Mouse (Mus musculus): ENCODE measurements at regions not wholly inside any gene's neighbourhood (a gene's known extent, or its start where the extent isn't known, plus 50 kb on each side); places are given as distances from the start of the nearest gene placed in this dataset.
A peak's percentile ranks its signal among the peaks of the same experiment; 100 is the strongest.

DNA sequence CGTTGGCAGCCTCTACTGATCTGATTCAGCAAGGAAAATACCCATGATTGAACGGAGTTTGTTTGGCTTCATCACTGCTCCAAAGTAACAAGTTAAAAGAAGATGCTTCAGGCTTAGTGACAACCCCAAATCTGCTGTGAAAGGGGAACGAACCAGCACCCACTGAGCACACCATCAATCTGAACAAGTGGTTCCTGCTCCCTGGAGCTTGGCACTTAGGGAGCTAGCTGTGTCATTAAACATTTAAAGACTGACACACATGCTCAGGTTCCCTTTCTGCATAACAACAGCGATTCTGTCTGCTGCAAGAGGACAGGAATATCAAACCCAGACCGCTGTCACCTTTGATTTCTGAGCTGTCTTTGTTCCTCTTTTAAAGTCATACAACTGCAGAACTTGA, 141.9 kb upstream of the Meis1 start:
- no peak overlapping the region for H3K4me2 ChIP-seq
- no peak overlapping the region for H3K9ac ChIP-seq (ENCODE audit: low read length)
- H3K4me3 ChIP-seq (ENCODE audit: low read depth, low read length) = no peak overlapping the region
- no peaks in the 10 kb centered on the region for H3K27me3 ChIP-seq (ENCODE audit: control insufficient read depth, insufficient read depth, low read length)
- no peak overlapping the region for H3K27ac ChIP-seq (ENCODE audit: low read depth, low read length)
- DNase-seq (ENCODE audit: low spot score, missing footprints) (no peak), ATAC-seq (ENCODE audit: low FRiP score) (no peak)
- 47% methylated on average over 5 of the region's 5 CpGs for WGBS
- H3K36me3 ChIP-seq (ENCODE audit: control insufficient read depth, insufficient read depth, low read length) = no peaks in the 10 kb centered on the region
- no peaks in the 10 kb centered on the region for H3K4me1 ChIP-seq (ENCODE audit: control insufficient read depth, insufficient read depth, low read length)
- H3K9me3 ChIP-seq (ENCODE audit: control insufficient read depth, low read length) = no peaks in the 10 kb centered on the region

GRCm38 (mm10) chr11:19170938-19171337, 152.2 kb upstream of the Meis1 start:
- Histone ChIP-seq H3K9me3 (ENCODE audit: control insufficient read depth, low read length) (no peaks in the 10 kb centered on the region), H3K4me3 (ENCODE audit: low read depth, low read length) (no peak overlapping the region), H3K4me1 (ENCODE audit: control insufficient read depth, insufficient read depth, low read length) (no peaks in the 10 kb centered on the region), H3K27me3 (ENCODE audit: control insufficient read depth, insufficient read depth, low read length) (no peaks in the 10 kb centered on the region), H3K4me2 (no peak overlapping the region), H3K36me3 (ENCODE audit: control insufficient read depth, insufficient read depth, low read length) (no peaks in the 10 kb centered on the region), H3K9ac (ENCODE audit: low read length) (no peak overlapping the region), H3K27ac (ENCODE audit: low read depth, low read length) (no peak overlapping the region)
- no peak for DNase-seq (ENCODE audit: low spot score, missing footprints)
- 85% methylated on average over 2 of the region's 2 CpGs for WGBS
- ATAC-seq (ENCODE audit: low FRiP score) = no peak

- Histone ChIP-seq H3K4me3 (ENCODE audit: low read depth, low read length) (no peak overlapping the region), H3K4me2 (no peak overlapping the region), H3K36me3 (ENCODE audit: control insufficient read depth, insufficient read depth, low read length) (no peaks in the 10 kb centered on the region), H3K27me3 (ENCODE audit: control insufficient read depth, insufficient read depth, low read length) (no peaks in the 10 kb centered on the region), H3K27ac (ENCODE audit: low read depth, low read length) (no peak overlapping the region), H3K9ac (ENCODE audit: low read length) (no peak overlapping the region), H3K9me3 (ENCODE audit: control insufficient read depth, low read length) (no peaks in the 10 kb centered on the region), H3K4me1 (ENCODE audit: control insufficient read depth, insufficient read depth, low read length) (no peaks in the 10 kb centered on the region)
- ATAC-seq (ENCODE audit: low FRiP score) (no peak), DNase-seq (ENCODE audit: low spot score, missing footprints) (no peak)
- WGBS = 87% methylated on average over 13 of the region's 13 CpGs
Measured at GRCm38 (mm10) chr11:19174305-19175017, 155.7 kb upstream of the Meis1 start.

- Histone ChIP-seq H3K27ac (ENCODE audit: low read depth, low read length) (no peak overlapping the region), H3K4me1 (ENCODE audit: control insufficient read depth, insufficient read depth, low read length) (no peaks in the 10 kb centered on the region), H3K9ac (ENCODE audit: low read length) (no peak overlapping the region), H3K9me3 (ENCODE audit: control insufficient read depth, low read length) (no peaks in the 10 kb centered on the region), H3K4me3 (ENCODE audit: low read depth, low read length) (no peak overlapping the region), H3K4me2 (no peak overlapping the region), H3K36me3 (ENCODE audit: control insufficient read depth, insufficient read depth, low read length) (no peaks in the 10 kb centered on the region), H3K27me3 (ENCODE audit: control insufficient read depth, insufficient read depth, low read length) (no peaks in the 10 kb centered on the region)
- DNase-seq (ENCODE audit: low spot score, missing footprints) (no peak), ATAC-seq (ENCODE audit: low FRiP score) (no peak)
- WGBS = 88% methylated on average over 1 of the region's 1 CpGs
Measured at GRCm38 (mm10) chr11:19179290-19179689, 160.5 kb upstream of the Meis1 start.

DNA sequence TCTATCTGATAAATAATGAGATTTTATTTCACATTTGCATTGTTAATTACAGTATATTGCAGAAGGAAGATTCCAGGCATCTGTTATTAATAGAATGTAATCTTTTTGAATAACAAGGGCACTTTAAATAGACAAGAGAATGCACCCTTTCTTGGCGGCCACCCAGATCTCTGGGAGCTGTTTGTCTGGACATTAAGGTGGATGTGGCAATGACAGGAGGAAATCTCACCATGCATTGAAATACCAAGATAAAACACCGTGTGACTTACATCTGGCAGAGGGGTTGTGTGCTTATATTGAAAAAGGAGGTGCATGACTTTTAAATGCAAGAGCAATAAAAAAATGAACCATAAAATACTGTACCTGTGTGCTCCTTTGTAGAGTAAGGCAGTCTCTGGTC, 171.0 kb upstream of the Meis1 start:
- no peak overlapping the region for H3K27ac ChIP-seq (ENCODE audit: low read depth, low read length)
- H3K9me3 ChIP-seq (ENCODE audit: control insufficient read depth, low read length) = no peaks in the 10 kb centered on the region
- H3K27me3 ChIP-seq (ENCODE audit: control insufficient read depth, insufficient read depth, low read length) = no peaks in the 10 kb centered on the region
- DNase-seq (ENCODE audit: low spot score, missing footprints) (no peak), ATAC-seq (ENCODE audit: low FRiP score) (no peak)
- H3K4me1 ChIP-seq (ENCODE audit: control insufficient read depth, insufficient read depth, low read length) = no peaks in the 10 kb centered on the region
- H3K36me3 ChIP-seq (ENCODE audit: control insufficient read depth, insufficient read depth, low read length) = no peaks in the 10 kb centered on the region
- H3K4me2 ChIP-seq = no peak overlapping the region
- H3K4me3 ChIP-seq (ENCODE audit: low read depth, low read length) = no peak overlapping the region
- no peak overlapping the region for H3K9ac ChIP-seq (ENCODE audit: low read length)
- 88% methylated on average over 2 of the region's 2 CpGs for WGBS

GRCm38 (mm10) chr11:19194464-19194863, 175.7 kb upstream of the Meis1 start:
- H3K9ac ChIP-seq (ENCODE audit: low read length) = no peak overlapping the region
- 71% methylated on average over 1 of the region's 1 CpGs for WGBS
- no peaks in the 10 kb centered on the region for H3K9me3 ChIP-seq (ENCODE audit: control insufficient read depth, low read length)
- no peaks in the 10 kb centered on the region for H3K27me3 ChIP-seq (ENCODE audit: control insufficient read depth, insufficient read depth, low read length)
- no peaks in the 10 kb centered on the region for H3K4me1 ChIP-seq (ENCODE audit: control insufficient read depth, insufficient read depth, low read length)
- H3K27ac ChIP-seq (ENCODE audit: low read depth, low read length) = no peak overlapping the region
- no peak overlapping the region for H3K4me3 ChIP-seq (ENCODE audit: low read depth, low read length)
- no peaks in the 10 kb centered on the region for H3K36me3 ChIP-seq (ENCODE audit: control insufficient read depth, insufficient read depth, low read length)
- DNase-seq (ENCODE audit: low spot score, missing footprints) (no peak), ATAC-seq (ENCODE audit: low FRiP score) (no peak)
- H3K4me2 ChIP-seq = no peak overlapping the region

GRCm38 (mm10) chr11:19197790-19198189, 179.0 kb upstream of the Meis1 start:
- no peak for DNase-seq (ENCODE audit: low spot score, missing footprints)
- H3K4me3 ChIP-seq (ENCODE audit: low read depth, low read length) = no peak overlapping the region
- H3K9ac ChIP-seq (ENCODE audit: low read length) = no peak overlapping the region
- no peak for ATAC-seq (ENCODE audit: low FRiP score)
- H3K27me3 ChIP-seq (ENCODE audit: control insufficient read depth, insufficient read depth, low read length) = no peaks in the 10 kb centered on the region
- H3K9me3 ChIP-seq (ENCODE audit: control insufficient read depth, low read length) = no peaks in the 10 kb centered on the region
- no peak overlapping the region for H3K27ac ChIP-seq (ENCODE audit: low read depth, low read length)
- peaks cover 6% of the 10 kb centered on the region for H3K4me1 ChIP-seq (ENCODE audit: control insufficient read depth, insufficient read depth, low read length)
- WGBS = 94% methylated on average over 1 of the region's 1 CpGs
- H3K36me3 ChIP-seq (ENCODE audit: control insufficient read depth, insufficient read depth, low read length) = no peaks in the 10 kb centered on the region
- no peak overlapping the region for H3K4me2 ChIP-seq

- no peaks in the 10 kb centered on the region for H3K9me3 ChIP-seq (ENCODE audit: control insufficient read depth, low read length)
- H3K4me2 ChIP-seq = no peak overlapping the region; the same call in 1 of the 2 replicates
- H3K4me1 ChIP-seq (ENCODE audit: control insufficient read depth, insufficient read depth, low read length) = peaks cover 15% of the 10 kb centered on the region
- 22% methylated on average over 8 of the region's 8 CpGs for WGBS
- ATAC-seq (ENCODE audit: low FRiP score) (peak; percentile 87), DNase-seq (ENCODE audit: low spot score, missing footprints) (peak; percentile 91)
- peak overlapping the region; percentile 25; the same call in 1 of the 2 replicates for H3K27ac ChIP-seq (ENCODE audit: low read depth, low read length)
- H3K36me3 ChIP-seq (ENCODE audit: control insufficient read depth, insufficient read depth, low read length) = no peaks in the 10 kb centered on the region
- no peaks in the 10 kb centered on the region for H3K27me3 ChIP-seq (ENCODE audit: control insufficient read depth, insufficient read depth, low read length)
- no peak overlapping the region for H3K9ac ChIP-seq (ENCODE audit: low read length)
- H3K4me3 ChIP-seq (ENCODE audit: low read depth, low read length) = no peak overlapping the region
Measured at GRCm38 (mm10) chr11:19202602-19203517, 184.1 kb upstream of the Meis1 start.

DNA sequence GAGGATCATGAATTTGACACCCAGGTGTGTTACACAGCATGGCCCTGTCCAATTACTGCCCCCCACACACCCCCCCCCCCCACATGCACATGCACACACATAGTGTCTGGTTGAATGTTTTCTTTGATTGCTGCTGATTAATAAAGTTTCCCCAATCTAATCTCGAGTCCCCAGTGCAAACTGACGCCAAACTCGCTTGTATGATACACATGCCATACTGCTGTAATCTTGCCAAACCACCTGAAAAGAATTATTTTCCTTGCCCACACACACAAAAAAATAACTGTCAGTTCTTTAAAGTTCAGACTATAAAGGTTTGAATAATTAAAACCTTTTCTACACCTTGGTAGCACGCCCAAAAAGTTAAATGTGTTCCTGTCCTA, 184.7 kb upstream of the Meis1 start:
- 69% methylated on average over 4 of the region's 4 CpGs for WGBS
- H3K27ac ChIP-seq (ENCODE audit: low read depth, low read length) = no peak overlapping the region
- no peak overlapping the region for H3K9ac ChIP-seq (ENCODE audit: low read length)
- DNase-seq (ENCODE audit: low spot score, missing footprints) (no peak), ATAC-seq (ENCODE audit: low FRiP score) (no peak)
- H3K4me2 ChIP-seq = no peak overlapping the region
- H3K9me3 ChIP-seq (ENCODE audit: control insufficient read depth, low read length) = no peaks in the 10 kb centered on the region
- peaks cover 15% of the 10 kb centered on the region for H3K4me1 ChIP-seq (ENCODE audit: control insufficient read depth, insufficient read depth, low read length)
- H3K4me3 ChIP-seq (ENCODE audit: low read depth, low read length) = no peak overlapping the region
- no peaks in the 10 kb centered on the region for H3K27me3 ChIP-seq (ENCODE audit: control insufficient read depth, insufficient read depth, low read length)
- no peaks in the 10 kb centered on the region for H3K36me3 ChIP-seq (ENCODE audit: control insufficient read depth, insufficient read depth, low read length)

Measured in midbrain, embryonic 11.5 days (tissue).